Mouse (Mus musculus) midbrain, embryonic 11.5 days (tissue): ENCODE data around the gene Jarid2. TPM values are rescaled to one million over a fixed set of nuclear protein-coding genes. Genes with fewer than 3 reads are reported as not detected.

ENCODE experiments used
- ATAC-seq: fragments of 200-750 bp; cut with Nextera tagmentation; 2 replicates; pipeline ENCODE4 v1.8.0; 2017; ENCODE audit warnings: moderate TSS enrichment, moderate library complexity; ENCODE audit not compliant: low FRiP score
- DNase-seq: peaks from one replicate; pipeline ENCODE4 v3.0.0; 2015; ENCODE audit warnings: low spot score; ENCODE audit errors: missing footprints
- H3K27ac ChIP-seq: fragments of 300-500 bp; sonication (generic); 2 replicates; pipeline ENCODE4 v1.5.1; 2014; ENCODE audit warnings: low read depth, low read length
- H3K27me3 ChIP-seq: fragments of 300-500 bp; sonication (generic); 2 replicates; pipeline ENCODE4 v1.6.1; 2014; ENCODE audit warnings: mild to moderate bottlenecking, low read length, moderate library complexity, mixed read lengths; ENCODE audit not compliant: control insufficient read depth, insufficient read depth
- H3K36me3 ChIP-seq: fragments of 300-500 bp; sonication (generic); 2 replicates; pipeline ENCODE4 v1.6.1; 2014; ENCODE audit warnings: mild to moderate bottlenecking, low read length, moderate library complexity, mixed read lengths; ENCODE audit not compliant: control insufficient read depth, insufficient read depth
- H3K4me1 ChIP-seq: fragments of 300-500 bp; sonication (generic); 2 replicates; pipeline ENCODE4 v1.6.1; 2014; ENCODE audit warnings: low read length; ENCODE audit not compliant: control insufficient read depth, insufficient read depth
- H3K4me2 ChIP-seq: fragments of 300-500 bp; sonication (generic); 2 replicates; pipeline ENCODE4 v1.6.1; 2014; ENCODE audit warnings: mild to moderate bottlenecking, moderate library complexity
- H3K4me3 ChIP-seq: fragments of 300-500 bp; sonication (generic); 2 replicates; pipeline ENCODE4 v1.5.1; 2014; ENCODE audit warnings: low read depth, low read length
- H3K9ac ChIP-seq: fragments of 300-500 bp; sonication (generic); 2 replicates; pipeline ENCODE4 v1.6.1; 2014; ENCODE audit warnings: low read length
- H3K9me3 ChIP-seq: fragments of 300-500 bp; sonication (generic); 2 replicates; pipeline ENCODE4 v1.6.1; 2016; ENCODE audit warnings: low read length; ENCODE audit not compliant: control insufficient read depth
- WGBS: fragments of 180-500 bp; shearing (Covaris S2); extraction: QIAGEN DNeasy Blood & Tissue Kit; methylation state at CpG from one replicate; pipeline ENCODE4 v1.1.7; 2014; 5-methylcytosine and 5-hydroxymethylcytosine counted together
- polyA plus RNA-seq: library from polyadenylated mRNA; unstranded; fragments of >200 nt; fragmentation: Nextera tagmentation; extraction: Ambion mirVana; gene quantifications from 2 replicates; pipeline ENCODE4 v1.2.1, GENCODE M21; 2014

The Jarid2 gene
- polyA plus RNA-seq, 1 experiment from 2014 or later: 37.4 TPM

- Histone ChIP-seq H3K27ac (no peak overlapping the region), H3K4me2 (no peak overlapping the region), H3K36me3 (no peaks in the 10 kb centered on the region), H3K9ac (no peak overlapping the region), H3K4me3 (no peak overlapping the region), H3K27me3 (no peaks in the 10 kb centered on the region), H3K9me3 (no peaks in the 10 kb centered on the region), H3K4me1 (no peaks in the 10 kb centered on the region)
- 92% methylated on average over 4 of the region's 4 CpGs for WGBS
- DNase-seq (no peak), ATAC-seq (no peak)
Observed at GRCm38 (mm10) chr13:44832866-44833265, 103.6 kb downstream of the Jarid2 start.

- Histone ChIP-seq H3K36me3 (no peaks in the 10 kb centered on the region), H3K4me1 (no peaks in the 10 kb centered on the region), H3K4me3 (no peak overlapping the region), H3K4me2 (no peak overlapping the region), H3K27me3 (no peaks in the 10 kb centered on the region), H3K9me3 (no peaks in the 10 kb centered on the region), H3K9ac (no peak overlapping the region), H3K27ac (no peak overlapping the region)
- WGBS: 72% methylated on average over 3 of the region's 3 CpGs
- ATAC-seq (no peak), DNase-seq (peak; percentile 89)
Observed at GRCm38 (mm10) chr13:44833353-44833752, 104.1 kb downstream of the Jarid2 start.

DNA sequence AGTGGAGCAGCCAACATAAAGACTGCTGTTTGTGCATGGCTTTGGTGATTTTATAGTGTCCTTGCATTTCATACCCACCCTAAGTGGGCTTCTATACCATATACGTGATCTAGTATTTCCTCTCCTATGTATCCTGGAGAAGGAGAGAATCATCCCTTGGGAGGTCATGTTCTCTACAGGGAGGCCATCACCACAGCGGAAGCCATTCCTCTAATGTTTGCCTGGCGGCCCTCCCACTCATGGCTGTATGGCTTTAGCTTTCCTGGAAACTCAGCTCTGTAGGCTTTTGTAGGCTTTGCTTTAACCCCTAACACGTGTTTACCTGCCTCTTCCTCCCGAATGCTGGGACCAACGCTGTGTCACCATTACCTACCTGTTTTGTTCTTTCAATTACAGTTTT, 108.2 kb downstream of the Jarid2 start:
- H3K4me3 ChIP-seq: no peak overlapping the region
- no peaks in the 10 kb centered on the region for H3K36me3 ChIP-seq
- no peak overlapping the region for H3K4me2 ChIP-seq
- peaks cover 18% of the 10 kb centered on the region for H3K4me1 ChIP-seq
- no peaks in the 10 kb centered on the region for H3K27me3 ChIP-seq
- no peak overlapping the region for H3K9ac ChIP-seq
- H3K27ac ChIP-seq: no peak overlapping the region
- 89% methylated on average over 6 of the region's 6 CpGs for WGBS
- H3K9me3 ChIP-seq: no peaks in the 10 kb centered on the region
- no peak for DNase-seq
- no peak for ATAC-seq

GRCm38 (mm10) chr13:44839866-44840835, 110.9 kb downstream of the Jarid2 start:
- DNase-seq (peak; percentile 95), ATAC-seq (peak; percentile 95)
- no peaks in the 10 kb centered on the region for H3K9me3 ChIP-seq
- H3K4me2 ChIP-seq: peak overlapping the region; percentile 56
- 3% methylated on average over 20 of the region's 20 CpGs for WGBS
- H3K4me3 ChIP-seq: peak overlapping the region; percentile 27
- no peaks in the 10 kb centered on the region for H3K36me3 ChIP-seq
- peak overlapping the region; percentile 44 for H3K9ac ChIP-seq
- no peaks in the 10 kb centered on the region for H3K27me3 ChIP-seq
- peak overlapping the region; percentile 88 for H3K27ac ChIP-seq
- peaks cover 32% of the 10 kb centered on the region for H3K4me1 ChIP-seq

GRCm38 (mm10) chr13:44851426-44851825, 122.2 kb downstream of the Jarid2 start:
- Histone ChIP-seq H3K27ac (no peak overlapping the region), H3K9ac (no peak overlapping the region), H3K36me3 (no peaks in the 10 kb centered on the region), H3K4me3 (no peak overlapping the region), H3K27me3 (no peaks in the 10 kb centered on the region), H3K9me3 (no peaks in the 10 kb centered on the region), H3K4me1 (no peaks in the 10 kb centered on the region; the same call in 1 of the 2 replicates), H3K4me2 (no peak overlapping the region)
- DNase-seq (no peak), ATAC-seq (no peak)
- WGBS: 56% methylated on average over 2 of the region's 2 CpGs

GRCm38 (mm10) chr13:44852024-44852423, 122.8 kb downstream of the Jarid2 start:
- Histone ChIP-seq H3K27me3 (no peaks in the 10 kb centered on the region), H3K4me2 (no peak overlapping the region), H3K9ac (no peak overlapping the region), H3K9me3 (no peaks in the 10 kb centered on the region), H3K27ac (no peak overlapping the region), H3K4me3 (no peak overlapping the region), H3K4me1 (peaks cover 2% of the 10 kb centered on the region; the same call in 1 of the 2 replicates), H3K36me3 (no peaks in the 10 kb centered on the region)
- 93% methylated on average over 3 of the region's 3 CpGs for WGBS
- ATAC-seq (no peak), DNase-seq (no peak)

DNA sequence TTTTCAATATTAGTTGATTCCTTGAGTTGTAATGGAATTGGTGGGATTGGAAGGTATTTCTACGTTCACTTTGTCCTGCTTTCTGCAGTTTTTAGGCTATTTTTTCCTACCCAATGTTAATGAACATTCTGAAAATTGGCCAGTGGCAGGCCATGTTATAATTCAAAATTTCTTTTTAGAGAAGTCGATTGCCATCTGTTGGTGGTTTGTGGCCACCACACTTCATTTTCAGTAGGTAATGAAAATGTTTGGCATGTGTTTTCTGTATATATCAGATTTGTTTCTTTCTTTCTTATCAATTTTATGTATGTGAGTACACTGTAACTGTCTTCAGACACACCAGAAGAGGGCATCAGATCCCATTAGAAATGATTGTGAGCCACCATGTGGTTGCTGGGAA, 136.3 kb downstream of the Jarid2 start:
- ATAC-seq: no peak
- H3K9me3 ChIP-seq: no peaks in the 10 kb centered on the region

GRCm38 (mm10) chr13:44868037-44868650, 138.9 kb downstream of the Jarid2 start:
- no peak for DNase-seq
- Histone ChIP-seq H3K9me3 (no peaks in the 10 kb centered on the region), H3K9ac (no peak overlapping the region), H3K36me3 (no peaks in the 10 kb centered on the region), H3K27ac (no peak overlapping the region), H3K4me3 (no peak overlapping the region), H3K27me3 (no peaks in the 10 kb centered on the region), H3K4me2 (no peak overlapping the region), H3K4me1 (no peaks in the 10 kb centered on the region)
- 78% methylated on average over 4 of the region's 4 CpGs for WGBS
- ATAC-seq: no peak

More for the DNA sequence above, 136.3 kb downstream of the Jarid2 start:
- H3K36me3 ChIP-seq: no peaks in the 10 kb centered on the region
- no peak for DNase-seq
- H3K4me1 ChIP-seq: no peaks in the 10 kb centered on the region
- no peak overlapping the region for H3K27ac ChIP-seq
- WGBS: 93% methylated on average over 2 of the region's 2 CpGs
- no peak overlapping the region for H3K4me2 ChIP-seq
- no peaks in the 10 kb centered on the region for H3K27me3 ChIP-seq
- no peak overlapping the region for H3K4me3 ChIP-seq
- no peak overlapping the region for H3K9ac ChIP-seq
